Mouse (Mus musculus) heart, postnatal 36 days (tissue): ENCODE measurements around the gene 1600012H06Rik. TPM values are rescaled to one million over a fixed set of nuclear protein-coding genes. Genes with fewer than 3 reads are reported as not detected.
"Not testable (repeated sequence)": the region's sequence is repeated elsewhere in the genome, so short reads cannot be mapped to it uniquely, and the experiment has no call there.

Source experiments
- DNase-seq, 2 experiments: peaks; one replicate each; pipeline ENCODE4 v3.0.0; 2021 to 2022
- intact Hi-C: fragments of 180-260 bp; cut with DNase I; formaldehyde crosslinking; loops from one replicate; pipeline ENCODE4 v1.15.1; 2025
- total RNA-seq, 2 experiments: library from RNA; stranded (reverse); gene quantifications; 2 replicates each; pipeline ENCODE4 v1.2.3; 2021

The 1600012H06Rik gene
- total RNA-seq, 2 experiments from 2014 or later, result 11.9 to 14.7 TPM

GRCm38 (mm10) chr17:15000047-15000446 lies 57.1 kb downstream of the 1600012H06Rik start:
- intact Hi-C loops, DNase-seq: not testable (repeated sequence)

- not testable (repeated sequence) for DNase-seq
Measured at GRCm38 (mm10) chr17:15009088-15009487, 66.1 kb downstream of the 1600012H06Rik start.

More at GRCm38 (mm10) chr17:15009088-15009487, 66.1 kb downstream of the 1600012H06Rik start:
- intact Hi-C loops, result not testable (repeated sequence)

Other genes starting within 250 kb of the 1600012H06Rik start
- gene Thbs2, start 248.9 kb upstream of the 1600012H06Rik start, total RNA-seq, result 10 to 100 TPM; 17.1 to 17.4 TPM
- gene Wdr27, start within 50 bp of the 1600012H06Rik start, total RNA-seq, result 1 to 10 TPM in 1 of 2 experiments, under 1 TPM in 1; 0.35 to 1.1 TPM
- 10 to 100 TPM; 50.9 to 51.3 TPM for gene Phf10, start 18.1 kb downstream of the 1600012H06Rik start, total RNA-seq
- gene 9030025P20Rik, start 35.3 kb downstream of the 1600012H06Rik start, total RNA-seq, result 1 to 10 TPM; 1.3 to 1.8 TPM
- not detected for gene Gm3417, start 35.6 kb downstream of the 1600012H06Rik start, total RNA-seq
- 1 to 10 TPM; 1.0 to 2.6 TPM for gene Gm3435, start 67.0 kb downstream of the 1600012H06Rik start, total RNA-seq
- 10 to 100 TPM; 25.7 to 26.4 TPM for gene Ermard, start 98.0 kb downstream of the 1600012H06Rik start, total RNA-seq
- gene Tcte3, start 98.3 kb downstream of the 1600012H06Rik start, total RNA-seq, result not detected
- gene Gm3448, start 98.4 kb downstream of the 1600012H06Rik start, total RNA-seq, result 1 to 10 TPM; 1.2 to 1.4 TPM